Mouse (Mus musculus) gastrocnemius, adult 2 months (tissue): ENCODE results near the gene Ctnna2. TPM values are rescaled to one million over a fixed set of nuclear protein-coding genes. Genes with fewer than 3 reads are reported as not detected.

ENCODE experiments used
- DNase-seq: peaks from one replicate; pipeline ENCODE4 v3.0.0; 2022
- H3K27ac ChIP-seq: fragments of 200-600 bp; 2 replicates; pipeline ENCODE4 v1.8.1; 2022; ENCODE audit warnings: mild to moderate bottlenecking
- H3K4me3 ChIP-seq: fragments of 200-600 bp; 2 replicates; pipeline ENCODE4 v1.8.1; 2022; ENCODE audit warnings: mild to moderate bottlenecking, moderate library complexity
- CTCF ChIP-seq: fragments of 200-600 bp; IDR thresholded peaks from 2 replicates; pipeline ENCODE4 v1.8.1; 2022; ENCODE audit warnings: antibody characterized with exemption, mild to moderate bottlenecking, moderate library complexity
- intact Hi-C: fragments of 180-260 bp; cut with DNase I; formaldehyde crosslinking; loops from one replicate; pipeline ENCODE4 v1.15.1; 2025
- total RNA-seq, 2 experiments: library from RNA; stranded (reverse); gene quantifications; 2 replicates each; pipeline ENCODE4 v1.2.3; 2021

The Ctnna2 gene
- total RNA-seq, 2 experiments from 2014 or later, result not detected

DNA sequence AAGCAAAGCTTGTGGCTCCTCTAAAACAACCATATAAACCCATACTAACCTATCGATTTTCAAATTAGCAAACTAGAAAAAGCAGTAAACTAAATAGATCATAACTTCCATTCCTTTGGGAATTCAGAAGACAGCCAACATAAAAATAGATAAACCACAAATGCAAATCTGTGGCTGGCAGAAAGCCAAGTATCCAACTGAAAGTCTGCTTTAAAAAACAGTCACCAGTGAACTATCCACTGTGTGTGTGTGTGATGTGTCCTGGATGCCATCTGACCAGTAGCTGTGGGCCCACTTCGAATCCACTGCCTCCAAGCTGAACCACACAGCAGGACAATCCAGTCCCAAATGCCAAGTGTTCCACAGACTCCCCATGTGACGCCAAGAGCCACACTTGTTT, 782.8 kb downstream of the Ctnna2 start:
- H3K27ac ChIP-seq, result no peak overlapping the region
- H3K4me3 ChIP-seq, result no peak overlapping the region
- no peak for DNase-seq
- intact Hi-C loops, result no loop called here
- TF ChIP-seq CTCF, result no peak

DNA sequence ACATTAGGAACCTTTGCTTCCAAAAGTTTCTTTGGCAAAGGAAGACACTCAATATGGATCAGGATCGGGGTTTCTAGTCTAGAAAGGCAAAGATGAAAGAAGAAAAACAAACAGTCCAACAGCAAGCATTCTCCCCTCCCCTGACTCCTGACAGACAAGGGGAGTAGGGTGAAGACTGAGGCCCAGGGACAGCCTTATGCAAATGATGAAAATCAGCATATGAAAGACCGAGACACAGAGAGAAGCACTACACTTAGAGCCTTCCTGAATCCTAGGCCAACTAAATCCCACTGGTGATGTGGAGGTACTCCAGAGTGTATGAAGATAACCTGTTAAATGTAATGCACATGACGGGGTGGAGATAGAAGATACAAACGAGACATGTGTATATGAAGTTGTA, 787.9 kb downstream of the Ctnna2 start:
- H3K27ac ChIP-seq, result no peak overlapping the region
- intact Hi-C loops, result no loop called here
- TF ChIP-seq CTCF, result no peak
- no peak for DNase-seq
- no peak overlapping the region for H3K4me3 ChIP-seq

DNA sequence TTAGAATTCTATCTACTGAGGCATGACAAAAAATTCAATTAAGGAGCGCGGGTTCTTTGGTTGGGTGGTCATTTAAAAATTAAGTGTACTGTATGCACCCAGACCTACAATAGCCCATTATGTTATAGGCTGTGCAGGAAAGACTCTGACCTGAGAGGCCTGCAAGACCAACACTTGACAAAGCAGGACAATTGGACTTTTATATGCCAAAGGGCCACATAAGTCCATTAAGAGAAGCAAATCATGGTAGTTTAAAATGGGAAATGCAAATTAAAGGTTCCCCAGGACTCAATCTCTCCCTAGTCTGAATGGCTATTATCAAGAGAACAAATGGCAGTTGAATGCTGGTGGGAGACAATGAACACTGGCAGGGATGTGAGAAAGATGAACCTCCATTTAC, 790.9 kb downstream of the Ctnna2 start:
- Histone ChIP-seq H3K4me3 (no peak overlapping the region), H3K27ac (no peak overlapping the region)
- no peak for DNase-seq
- intact Hi-C loops, result no loop called here
- no peak for TF ChIP-seq CTCF

DNA sequence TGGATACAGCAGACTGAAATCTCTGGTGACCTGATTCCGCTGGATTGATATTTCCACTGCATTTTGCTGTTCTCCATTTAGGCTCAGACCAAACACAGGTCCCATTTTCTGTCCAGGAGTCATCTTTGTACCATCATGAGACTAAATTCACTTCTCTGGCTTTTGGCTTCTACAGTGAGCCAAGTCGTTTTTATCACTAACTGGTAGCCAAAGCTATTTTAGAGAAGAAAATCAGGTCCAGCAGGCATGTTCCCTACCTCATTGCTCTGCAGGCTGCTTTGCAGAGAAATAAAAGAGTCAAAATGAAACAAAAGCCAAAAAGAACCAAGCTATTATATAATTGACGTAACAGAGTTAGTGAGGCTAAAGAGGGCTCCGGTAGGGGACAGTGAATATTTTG, 793.7 kb downstream of the Ctnna2 start:
- Histone ChIP-seq H3K4me3 (no peak overlapping the region), H3K27ac (no peak overlapping the region)
- TF ChIP-seq CTCF, result no peak
- DNase-seq, result no peak
- intact Hi-C loops, result no loop called here

DNA sequence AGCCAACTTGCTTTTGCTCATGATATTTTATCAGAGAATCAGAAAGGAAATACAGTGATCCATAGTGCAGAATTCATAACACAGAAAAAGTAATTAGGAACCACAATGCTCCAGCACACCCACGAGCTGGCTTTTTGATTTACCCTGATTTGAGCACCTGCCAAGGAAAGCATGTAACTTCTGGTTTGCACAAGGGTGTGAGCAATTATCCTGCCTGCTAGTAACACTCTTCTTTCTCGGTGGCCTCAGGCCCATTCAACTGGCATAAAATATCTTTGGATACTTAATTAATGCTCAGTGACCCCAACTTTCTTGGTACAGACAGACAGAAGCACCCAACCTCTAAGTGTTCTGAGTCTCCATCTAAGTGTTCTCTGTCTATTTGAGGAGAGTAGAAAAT, 794.6 kb downstream of the Ctnna2 start:
- DNase-seq, result no peak
- no peak overlapping the region for H3K27ac ChIP-seq
- TF ChIP-seq CTCF, result no peak
- H3K4me3 ChIP-seq, result no peak overlapping the region
- intact Hi-C loops, result no loop called here

DNA sequence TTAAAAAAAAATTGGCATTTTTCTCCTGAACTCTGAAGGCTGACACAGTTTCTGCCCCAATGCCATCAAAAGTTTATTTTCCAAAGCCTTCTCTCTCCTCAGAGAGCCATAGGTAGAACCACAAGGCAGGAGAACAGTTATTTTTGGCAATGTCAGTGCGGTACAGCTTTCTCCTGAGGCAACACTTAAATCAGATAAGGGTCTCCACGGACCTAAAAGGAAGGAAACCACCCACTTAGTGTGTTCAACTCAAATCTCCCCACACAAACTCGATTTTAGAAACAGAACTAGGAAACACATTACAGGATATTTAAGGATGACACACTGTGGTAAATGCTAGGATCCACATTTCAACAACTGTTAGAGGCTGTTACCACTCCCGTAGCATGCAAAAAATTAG, 803.7 kb downstream of the Ctnna2 start:
- DNase-seq, result no peak
- intact Hi-C loops, result no loop called here
- no peak for TF ChIP-seq CTCF
- Histone ChIP-seq H3K27ac (no peak overlapping the region), H3K4me3 (no peak overlapping the region)

DNA sequence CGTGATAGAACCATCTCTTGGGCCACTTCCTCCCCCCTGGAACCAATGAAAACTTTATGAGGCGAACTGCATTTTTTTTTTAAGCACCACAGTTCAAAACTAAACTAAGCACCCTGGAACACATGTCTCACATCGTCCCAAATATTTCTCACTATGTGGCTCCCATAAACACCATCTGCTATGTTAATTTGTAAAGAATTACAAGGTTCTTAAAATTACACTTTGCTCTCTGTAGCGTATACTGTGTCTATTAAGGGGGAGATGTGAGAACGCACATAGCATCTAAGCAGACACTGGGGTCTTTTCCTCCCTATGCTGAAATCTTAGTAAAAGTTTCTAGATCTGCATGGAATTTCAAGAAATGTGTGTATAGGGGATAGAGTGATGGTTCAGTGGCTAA, 822.5 kb downstream of the Ctnna2 start:
- DNase-seq, result no peak
- TF ChIP-seq CTCF, result no peak
- intact Hi-C loops, result no loop called here
- no peak overlapping the region for H3K27ac ChIP-seq
- no peak overlapping the region for H3K4me3 ChIP-seq

DNA sequence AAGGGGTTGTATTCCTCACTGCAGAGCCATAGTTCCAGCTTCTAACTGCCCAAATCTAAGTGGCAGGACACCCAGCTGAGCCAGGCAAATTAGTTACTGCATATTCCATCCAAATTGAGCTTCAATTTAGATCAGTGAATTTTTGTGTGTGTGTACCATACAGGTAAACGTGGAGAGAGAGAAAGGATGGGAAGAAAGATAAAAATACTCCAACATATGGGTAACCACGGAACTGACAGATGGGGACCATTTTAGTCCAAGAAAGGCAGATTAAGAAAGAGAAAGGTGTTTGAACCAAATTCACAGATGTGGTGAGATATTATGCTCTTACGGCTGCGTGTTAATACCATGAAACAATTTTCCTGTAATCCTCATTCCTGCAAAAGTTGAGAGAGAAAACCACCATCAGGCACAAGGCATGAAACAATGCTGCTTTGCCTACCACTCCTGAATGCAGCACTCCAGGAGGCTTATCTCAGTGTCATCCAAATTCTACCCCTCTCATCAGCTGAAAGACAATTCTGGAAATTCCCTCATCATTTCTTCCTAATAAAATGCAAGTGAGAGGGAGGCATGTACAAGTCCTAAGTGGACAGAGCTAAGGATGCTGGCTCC, 840.1 kb downstream of the Ctnna2 start:
- intact Hi-C loops, result no loop called here
- TF ChIP-seq CTCF, result no peak
- no peak overlapping the region for H3K27ac ChIP-seq
- no peak overlapping the region for H3K4me3 ChIP-seq
- DNase-seq, result no peak

DNA sequence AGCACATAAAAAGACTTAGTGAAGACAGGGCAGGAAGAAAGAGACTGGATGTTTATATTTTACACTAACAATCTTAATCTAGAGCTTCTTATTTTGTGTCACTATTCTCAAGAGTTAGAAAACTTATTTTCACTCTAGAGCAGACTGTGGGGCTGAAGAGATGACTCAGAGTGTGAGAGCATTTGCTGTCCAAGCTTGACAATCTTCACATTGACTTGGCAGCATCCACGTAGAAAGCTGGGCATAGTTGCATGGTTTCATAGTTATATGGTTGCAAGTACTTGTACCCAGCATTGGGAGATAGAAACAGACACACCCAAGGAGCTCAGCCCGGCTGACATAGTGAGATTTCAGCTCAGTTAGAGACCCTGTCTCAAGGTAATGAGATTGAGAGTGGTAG, 858.6 kb downstream of the Ctnna2 start:
- Histone ChIP-seq H3K27ac (no peak overlapping the region), H3K4me3 (no peak overlapping the region)
- DNase-seq, result no peak
- intact Hi-C loops, result no loop called here
- TF ChIP-seq CTCF, result no peak

DNA sequence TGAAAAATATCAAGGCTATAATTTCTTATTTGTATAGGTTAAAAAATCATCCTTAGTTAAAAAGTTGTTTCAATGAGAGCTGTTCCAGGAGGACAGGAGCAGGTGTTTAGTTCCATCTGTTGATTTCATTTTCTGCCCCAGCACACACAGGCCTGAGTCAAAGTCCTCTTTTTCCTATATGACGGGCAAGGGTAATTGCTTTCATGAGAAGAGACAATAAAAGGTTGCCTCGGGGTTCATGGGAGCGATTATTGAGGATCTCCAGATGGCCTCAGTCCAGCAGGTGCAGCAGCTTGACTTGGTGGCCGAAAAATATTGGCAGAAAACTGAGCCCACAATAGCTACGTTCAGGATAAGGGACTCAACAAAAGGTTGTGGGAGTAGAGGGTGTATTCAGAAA, 859.0 kb downstream of the Ctnna2 start:
- no peak for DNase-seq

DNA sequence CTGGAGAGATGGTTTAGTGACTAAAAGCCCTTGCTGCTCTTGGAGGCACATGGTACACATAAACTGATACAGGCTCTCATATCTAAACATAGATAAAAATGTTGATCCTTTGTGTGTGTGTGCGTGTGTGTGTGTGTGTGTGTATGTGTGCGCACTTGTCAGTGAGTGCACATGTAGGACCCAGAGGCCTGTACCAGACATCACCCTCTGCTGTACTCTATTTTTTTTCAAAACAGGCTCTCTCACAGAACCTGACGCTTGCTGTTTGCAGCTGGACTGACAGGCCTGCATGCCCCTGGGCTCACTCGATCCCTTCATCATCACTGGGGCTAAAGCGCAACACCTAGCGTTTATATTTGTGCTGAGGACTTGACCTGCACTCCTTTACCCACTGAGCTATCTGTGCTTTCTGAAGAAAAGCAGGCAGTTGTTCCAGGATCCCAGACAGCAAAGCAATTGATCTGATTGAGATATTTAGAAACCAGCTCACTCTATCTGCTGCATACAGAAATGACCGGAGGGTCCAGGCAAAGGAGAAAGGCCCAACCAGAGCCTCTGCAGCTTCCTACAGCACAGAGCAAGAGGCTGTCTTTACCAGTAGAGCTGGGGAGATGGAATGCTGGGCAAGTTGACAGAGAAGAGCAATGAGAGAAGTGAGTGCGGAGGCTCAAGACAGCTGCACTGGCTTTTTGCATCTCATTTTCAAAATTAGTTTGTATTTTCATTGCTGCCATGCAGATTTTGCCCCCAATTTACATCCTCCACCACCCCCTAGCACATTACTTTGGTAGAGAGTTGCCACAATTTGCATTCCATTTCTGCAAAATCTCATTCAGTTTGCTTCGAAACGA, 870.2 kb downstream of the Ctnna2 start:
- TF ChIP-seq CTCF, result no peak
- H3K27ac ChIP-seq, result no peak overlapping the region
- DNase-seq, result no peak
- H3K4me3 ChIP-seq, result no peak overlapping the region
- intact Hi-C loops, result no loop called here

More for the DNA sequence above, 859.0 kb downstream of the Ctnna2 start:
- no peak overlapping the region for H3K27ac ChIP-seq
- no peak for TF ChIP-seq CTCF
- intact Hi-C loops, result no loop called here
- H3K4me3 ChIP-seq, result no peak overlapping the region

DNA sequence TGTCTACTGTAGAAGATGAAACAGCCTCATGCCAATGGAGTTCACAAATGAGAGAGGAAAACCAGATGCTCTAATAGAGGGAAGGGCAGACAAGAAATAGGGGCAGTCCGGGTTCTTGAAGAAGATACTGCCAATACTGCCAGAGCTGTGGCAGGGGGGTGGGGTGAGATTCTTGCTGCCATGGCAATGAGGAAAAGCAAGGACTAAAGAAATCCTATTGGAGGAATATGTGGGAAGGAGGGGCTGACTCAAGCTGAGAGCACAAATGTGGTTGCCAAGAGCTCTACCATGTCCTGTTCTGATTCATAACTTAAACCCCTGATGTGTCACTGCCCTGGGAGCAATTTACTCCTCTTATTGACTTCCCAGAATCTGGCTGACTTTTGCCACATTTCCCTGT, 878.5 kb downstream of the Ctnna2 start:
- H3K4me3 ChIP-seq, result no peak overlapping the region
- intact Hi-C loops, result no loop called here
- no peak overlapping the region for H3K27ac ChIP-seq
- DNase-seq, result no peak
- no peak for TF ChIP-seq CTCF

DNA sequence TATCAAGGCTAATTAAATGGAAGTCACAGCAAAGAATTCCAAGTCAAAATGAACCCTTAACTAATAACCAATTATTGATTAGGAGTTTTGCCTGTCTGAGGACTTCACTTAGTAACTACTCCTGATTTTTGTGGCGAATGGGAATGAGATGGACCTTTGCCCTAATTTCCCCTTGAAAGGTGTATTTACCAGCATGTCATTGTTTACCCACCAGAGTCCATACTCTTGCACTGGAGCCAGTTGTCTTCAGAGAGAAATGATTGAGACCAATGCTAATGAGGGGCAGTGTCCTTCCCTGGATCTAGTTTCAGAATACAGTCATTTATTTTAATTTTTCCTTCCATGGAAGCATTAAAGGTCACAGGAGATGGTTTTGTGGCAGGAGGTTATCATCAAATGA, 881.0 kb downstream of the Ctnna2 start:
- no peak for DNase-seq

More for the DNA sequence above, 881.0 kb downstream of the Ctnna2 start:
- no peak overlapping the region for H3K4me3 ChIP-seq
- TF ChIP-seq CTCF, result no peak
- intact Hi-C loops, result no loop called here
- H3K27ac ChIP-seq, result no peak overlapping the region
